Mouse (Mus musculus) lung, adult 2 months (tissue): Measurements from ENCODE around the gene Cckar. TPM values are rescaled to one million over a fixed set of nuclear protein-coding genes. Genes with fewer than 3 reads are reported as not detected.

Experiments
- DNase-seq: peaks from one replicate; pipeline ENCODE4 v3.0.0; 2022
- H3K4me1 ChIP-seq: fragments of 200-500 bp; 2 replicates; pipeline ENCODE4 v1.6.1; 2011; ENCODE audit warnings: low read length; ENCODE audit not compliant: control insufficient read depth, insufficient read depth
- H3K4me3 ChIP-seq: fragments of 200-500 bp; replicated peaks from 2 replicates; pipeline ENCODE3; 2011; ENCODE audit warnings: low read depth, mild to moderate bottlenecking, control low read depth, low read length; ENCODE audit errors: extremely low read depth
- CTCF ChIP-seq: fragments of 200-500 bp; IDR thresholded peaks from 2 replicates; pipeline ENCODE4 v1.5.1; 2011; ENCODE audit warnings: mild to moderate bottlenecking, low read length, control low read depth; ENCODE audit not compliant: insufficient read depth
- POLR2A ChIP-seq: fragments of 200-500 bp; IDR thresholded peaks from 2 replicates; pipeline ENCODE4 v1.6.1; 2011; ENCODE audit warnings: low read depth, mild to moderate bottlenecking, control low read depth, low read length, borderline replicate concordance; ENCODE audit errors: extremely low read depth
- WGBS: fragments of 180-500 bp; shearing (Covaris S2); methylation state at CpG from one replicate; pipeline ENCODE4 v1.1.7; 2018; 5-methylcytosine and 5-hydroxymethylcytosine counted together
- polyA plus RNA-seq: library from polyadenylated mRNA; depleted of rRNA; stranded (reverse); fragments of >200 nt; gene quantifications from 2 replicates; pipeline ENCODE4 v1.2.3, GENCODE M21; 2012; rRNA removed

Cckar gene
- polyA plus RNA-seq, result 48.0 and 64.9 TPM in 2 replicates

DNA sequence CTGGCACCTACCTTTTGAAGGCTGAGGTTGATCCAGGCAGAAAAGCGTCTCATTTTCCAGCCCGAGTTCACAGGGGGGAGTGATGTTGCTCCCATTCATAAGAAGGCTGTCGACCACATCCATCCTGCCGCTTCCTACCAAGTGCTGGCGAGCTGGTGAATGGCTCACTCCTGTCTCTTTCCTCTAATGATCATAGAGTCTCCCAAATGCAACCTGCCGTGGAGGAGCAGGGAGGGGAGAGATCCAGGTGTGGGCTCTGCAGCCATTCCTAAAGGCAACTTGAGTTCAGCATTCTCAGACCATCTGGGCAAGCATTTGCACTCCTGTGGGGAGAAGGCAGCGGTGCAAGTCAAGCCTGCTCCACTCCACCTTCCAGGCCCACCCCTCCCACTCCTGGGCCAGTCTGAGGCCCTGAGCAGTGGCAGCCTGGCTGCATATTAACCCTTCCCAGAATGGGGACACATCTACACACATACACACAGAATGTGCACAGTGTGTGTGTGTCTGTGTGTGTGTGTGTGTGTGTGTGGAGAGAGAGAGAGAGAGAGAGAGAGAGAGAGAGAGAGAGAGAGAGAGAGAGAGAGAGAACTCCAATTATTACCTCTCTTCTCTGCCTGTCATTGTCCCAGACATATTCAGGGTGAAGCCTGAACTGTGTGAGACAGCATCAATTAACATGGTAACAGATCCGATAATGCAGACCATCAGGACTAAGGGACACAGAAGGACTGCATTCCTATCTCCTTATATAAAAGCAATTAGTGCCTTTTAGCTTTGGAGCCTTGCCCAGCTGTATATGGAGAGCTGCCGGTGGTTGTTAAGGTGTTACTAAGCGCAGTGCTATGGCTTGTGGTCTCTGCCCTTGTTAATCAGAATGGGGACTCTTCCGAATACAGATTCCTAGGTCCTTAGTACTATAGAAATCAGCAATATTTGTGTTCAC, at the start of gene Cckar:
TSS of gene Cckar (minus strand) at position 471 of the 943 bp plus-strand sequence.
- H3K4me1 ChIP-seq, result no peaks in the 10 kb centered on the region
- WGBS, result 42% methylated on average over 11 of the region's 11 CpGs
- peak within 1 kb of the TSS; percentile 55 for H3K4me3 ChIP-seq
- TF ChIP-seq CTCF (no peak), POLR2A (no peak)
- no peak for DNase-seq

DNA sequence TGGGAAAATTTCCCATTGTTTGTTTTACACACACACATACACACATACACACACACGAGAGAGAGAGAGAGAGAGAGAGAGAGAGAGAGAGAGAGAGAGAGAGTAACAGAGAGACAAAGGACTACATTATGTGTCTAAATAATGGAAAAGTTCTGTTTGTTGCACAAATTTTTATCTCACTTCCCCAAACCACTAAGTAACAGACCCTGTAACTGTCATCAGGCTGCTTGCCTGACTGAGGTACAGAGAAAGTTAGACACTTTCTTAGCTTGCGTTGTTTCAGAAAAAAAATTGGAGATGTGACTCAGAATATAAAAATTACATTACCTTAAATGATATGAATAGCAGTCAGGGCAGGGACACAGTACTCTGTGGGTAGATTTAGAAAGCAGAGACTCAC, 36.6 kb upstream of the Cckar start:
- no peak for TF ChIP-seq CTCF
- no peak for TF ChIP-seq POLR2A
- DNase-seq, result no peak
- 70% methylated on average over 2 of the region's 2 CpGs for WGBS
- H3K4me3 ChIP-seq, result no peak overlapping the region
- no peaks in the 10 kb centered on the region for H3K4me1 ChIP-seq

- DNase-seq, result no peak
- TF ChIP-seq POLR2A (no peak), CTCF (no peak)
- WGBS, result 40% methylated on average over 10 of the region's 10 CpGs
- Histone ChIP-seq H3K4me3 (no peak overlapping the region), H3K4me1 (no peaks in the 10 kb centered on the region)
Measured at GRCm38 (mm10) chr5:53732933-53733332, 25.4 kb upstream of the Cckar start.

DNA sequence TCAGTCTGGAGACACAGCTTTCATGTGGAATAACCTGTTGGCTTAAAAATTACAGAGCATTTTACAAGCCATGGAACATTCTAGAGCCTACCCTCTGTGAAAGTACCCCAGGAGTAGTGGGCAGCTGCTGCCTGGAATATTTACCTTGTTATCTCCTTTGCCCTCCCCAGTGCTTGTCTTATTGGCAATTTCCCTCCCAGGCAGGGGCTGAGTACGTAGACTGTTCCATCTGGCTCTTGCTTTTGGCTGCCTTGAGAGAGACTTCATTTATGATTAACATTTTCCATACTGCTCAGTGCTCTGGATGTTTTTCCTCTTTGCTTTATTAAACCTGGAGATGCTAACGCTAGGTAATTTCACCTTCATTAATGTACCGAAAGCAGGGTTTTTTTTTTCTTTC, 20.1 kb upstream of the Cckar start:
- TF ChIP-seq POLR2A (no peak), CTCF (no peak)
- Histone ChIP-seq H3K4me1 (no peaks in the 10 kb centered on the region), H3K4me3 (no peak overlapping the region)
- WGBS, result 64% methylated on average over 3 of the region's 3 CpGs
- no peak for DNase-seq

- TF ChIP-seq CTCF (no peak), POLR2A (no peak)
- no peak for DNase-seq
- 64% methylated on average over 5 of the region's 5 CpGs for WGBS
- no peaks in the 10 kb centered on the region for H3K4me1 ChIP-seq
- no peak overlapping the region for H3K4me3 ChIP-seq
Measured at GRCm38 (mm10) chr5:53726011-53726410, 18.5 kb upstream of the Cckar start.

DNA sequence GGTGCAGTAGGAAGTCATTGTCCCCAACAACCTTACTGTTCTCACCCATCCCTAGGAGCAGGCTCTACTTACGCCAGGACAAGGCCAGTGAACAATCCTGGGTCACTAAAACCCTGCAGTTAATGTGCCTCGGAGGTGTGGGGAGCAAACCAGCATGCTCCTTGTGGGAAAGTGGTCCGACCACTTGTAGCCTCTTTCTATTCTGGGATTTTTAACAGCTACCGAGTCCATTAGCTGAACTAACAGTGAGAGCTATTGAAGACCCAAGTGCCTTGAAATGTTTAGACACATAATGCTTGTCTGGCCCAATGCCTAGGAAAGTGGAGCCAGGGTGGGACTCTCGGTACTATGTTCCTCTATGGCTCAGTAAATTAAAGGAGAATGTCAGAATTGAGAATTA, 9.0 kb upstream of the Cckar start:
- Histone ChIP-seq H3K4me3 (no peak overlapping the region), H3K4me1 (no peaks in the 10 kb centered on the region)
- WGBS, result 52% methylated on average over 5 of the region's 5 CpGs
- DNase-seq, result no peak
- TF ChIP-seq POLR2A, result no peak
- no peak for TF ChIP-seq CTCF

GRCm38 (mm10) chr5:53711277-53711676, 3.8 kb upstream of the Cckar start:
- TF ChIP-seq CTCF (no peak), POLR2A (no peak)
- no peak for DNase-seq
- H3K4me1 ChIP-seq, result no peaks in the 10 kb centered on the region
- H3K4me3 ChIP-seq, result no peak overlapping the region
- WGBS, result 73% methylated on average over 9 of the region's 9 CpGs

- TF ChIP-seq CTCF (no peak), POLR2A (no peak)
- WGBS, result 56% methylated on average over 4 of the region's 4 CpGs
- DNase-seq, result no peak
- no peak overlapping the region for H3K4me3 ChIP-seq
- H3K4me1 ChIP-seq, result no peaks in the 10 kb centered on the region
Measured at GRCm38 (mm10) chr5:53708191-53708590, 686 bp upstream of the Cckar start.

DNA sequence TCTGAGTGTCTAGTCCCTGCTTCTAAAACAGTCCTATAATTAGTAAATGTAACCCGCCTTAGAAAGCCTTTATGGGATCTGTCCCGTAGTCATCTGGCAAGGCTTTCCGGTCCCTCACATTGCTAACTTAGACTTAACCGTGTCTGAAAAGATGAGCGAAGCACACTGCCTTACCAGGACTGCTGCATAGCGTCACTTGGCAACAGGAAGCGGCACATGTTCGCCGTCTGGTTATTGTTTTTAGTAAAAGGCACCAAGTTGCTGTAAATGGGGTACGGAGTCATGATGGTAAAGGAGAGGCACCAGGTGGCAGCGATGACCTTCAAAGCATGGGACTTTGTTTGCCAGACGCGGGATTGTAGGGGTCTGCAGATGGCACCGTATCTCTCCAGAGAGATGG, 4.8 kb downstream of the Cckar start:
- no peak for DNase-seq
- H3K4me1 ChIP-seq, result peaks cover 4% of the 10 kb centered on the region
- WGBS, result 86% methylated on average over 14 of the region's 14 CpGs
- TF ChIP-seq POLR2A (no peak), CTCF (no peak)
- no peak overlapping the region for H3K4me3 ChIP-seq

DNA sequence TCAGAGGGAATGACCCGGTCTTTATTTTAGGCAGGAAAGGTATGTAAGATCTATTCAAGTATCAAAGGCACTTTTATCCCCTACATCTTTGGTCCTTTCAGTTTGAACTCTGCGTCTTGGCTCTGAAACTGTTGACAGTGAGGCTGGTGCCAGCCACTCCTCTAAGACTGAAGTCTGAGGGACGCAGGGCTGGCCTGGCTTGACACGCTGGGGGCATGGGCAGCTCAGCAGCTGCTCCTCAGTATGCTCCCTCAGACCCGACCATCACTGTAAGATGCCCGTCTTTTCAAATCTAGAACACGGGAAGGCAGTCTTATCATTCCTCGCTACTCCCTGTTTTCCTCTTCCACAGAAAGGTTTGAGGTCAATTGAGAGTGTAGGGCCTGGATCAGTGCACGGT, 9.7 kb downstream of the Cckar start:
- no peak for DNase-seq
- H3K4me1 ChIP-seq, result peaks cover 4% of the 10 kb centered on the region
- no peak overlapping the region for H3K4me3 ChIP-seq
- TF ChIP-seq CTCF (no peak), POLR2A (no peak)
- 48% methylated on average over 9 of the region's 9 CpGs for WGBS

GRCm38 (mm10) chr5:53696701-53697100, 10.8 kb downstream of the Cckar start:
- no peak for TF ChIP-seq CTCF
- no peak for TF ChIP-seq POLR2A
- Histone ChIP-seq H3K4me3 (no peak overlapping the region), H3K4me1 (peaks cover 4% of the 10 kb centered on the region)
- DNase-seq, result no peak
- WGBS, result 58% methylated on average over 3 of the region's 3 CpGs
